Mouse (Mus musculus): ENCODE results near the gene Vmn1r226. TPM values are rescaled to one million over a fixed set of nuclear protein-coding genes. Genes with fewer than 3 reads are reported as not detected.

Vmn1r226 gene
- not detected in 2 replicates for polyA plus RNA-seq (2012; rRNA removed)

DNA sequence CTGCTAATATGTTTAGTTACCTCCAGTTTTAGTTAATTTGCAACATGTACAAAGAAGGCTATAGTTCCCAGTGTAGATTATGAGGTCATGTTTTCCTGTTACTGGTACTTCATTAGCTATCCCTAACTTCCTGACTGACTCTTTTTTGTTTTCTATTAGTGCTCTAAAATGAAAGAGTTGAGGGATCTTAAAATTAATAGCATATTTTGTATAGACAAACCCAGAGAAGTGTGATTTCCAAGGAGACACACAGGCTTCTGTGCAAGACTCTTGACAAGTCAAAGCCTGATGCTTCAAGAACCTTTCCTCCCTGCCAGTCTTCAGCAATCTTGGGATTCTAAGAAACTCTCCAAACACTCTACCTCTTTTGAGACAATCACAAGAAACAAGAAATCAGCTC lies at the start of gene Vmn1r226:
TSS of gene Vmn1r226 (plus strand) at position 301 of the 400 bp plus-strand sequence.

DNA sequence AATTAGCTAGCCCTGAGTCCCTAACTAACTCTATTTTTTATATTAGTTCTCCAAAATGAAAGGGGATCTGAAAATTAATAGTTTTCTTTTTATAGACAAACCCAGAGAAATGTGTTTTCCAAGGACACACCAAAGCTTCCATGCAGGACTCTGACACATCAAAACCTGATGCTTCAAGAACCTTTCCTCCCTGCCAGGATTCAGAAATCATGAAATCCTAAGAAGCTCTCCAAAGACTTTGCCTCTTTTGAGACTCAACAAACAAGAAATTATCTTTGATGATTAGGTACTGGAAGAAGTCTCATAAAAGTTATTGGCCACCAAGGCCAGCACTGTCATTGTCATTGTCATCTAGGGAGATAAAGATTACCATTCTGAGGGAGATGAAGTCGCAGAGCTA lies 46.9 kb downstream of the Vmn1r226 start, which contains the start of gene Vmn1r227:
TSS of gene Vmn1r227 (plus strand) at position 301 of the 400 bp plus-strand sequence.

Other genes starting within 250 kb of the Vmn1r226 start
- gene Vmn2r108, start 201.5 kb upstream of the Vmn1r226 start, polyA plus RNA-seq (2012; rRNA removed) = not detected in 2 replicates
- gene Vmn1r225, start 184.7 kb upstream of the Vmn1r226 start, polyA plus RNA-seq (2012; rRNA removed) = not detected in 2 replicates
- not detected in 2 replicates for gene Vmn2r109, start 118.1 kb upstream of the Vmn1r226 start, polyA plus RNA-seq (2012; rRNA removed)
- not detected in 2 replicates for gene Vmn2r110, start 86.4 kb upstream of the Vmn1r226 start, polyA plus RNA-seq (2012; rRNA removed)
- not detected in 2 replicates for gene Fpr-rs3, start 58.0 kb upstream of the Vmn1r226 start, polyA plus RNA-seq (2012; rRNA removed)
- not detected in 2 replicates for gene Vmn1r227, start 47.0 kb downstream of the Vmn1r226 start, polyA plus RNA-seq (2012; rRNA removed)
- gene Vmn1r228, start 103.3 kb downstream of the Vmn1r226 start, polyA plus RNA-seq (2012; rRNA removed) = not detected in 2 replicates
- gene Vmn1r229, start 128.7 kb downstream of the Vmn1r226 start, polyA plus RNA-seq (2012; rRNA removed) = not detected in 2 replicates
- gene Vmn1r230, start 157.6 kb downstream of the Vmn1r226 start, polyA plus RNA-seq (2012; rRNA removed) = not detected in 2 replicates
- not detected in 2 replicates for gene Vmn1r231, start 222.2 kb downstream of the Vmn1r226 start, polyA plus RNA-seq (2012; rRNA removed)
- gene Vmn1r232, start 236.9 kb downstream of the Vmn1r226 start, polyA plus RNA-seq (2012; rRNA removed) = not detected in 2 replicates

All from liver, embryonic 18 days (tissue).